Mouse (Mus musculus): ENCODE results near the gene Kif5c. TPM values are rescaled to one million over a fixed set of nuclear protein-coding genes. Genes with fewer than 3 reads are reported as not detected.

Kif5c gene
- polyA plus RNA-seq, 1 experiment from 2014 or later, result 2.7 TPM

DNA sequence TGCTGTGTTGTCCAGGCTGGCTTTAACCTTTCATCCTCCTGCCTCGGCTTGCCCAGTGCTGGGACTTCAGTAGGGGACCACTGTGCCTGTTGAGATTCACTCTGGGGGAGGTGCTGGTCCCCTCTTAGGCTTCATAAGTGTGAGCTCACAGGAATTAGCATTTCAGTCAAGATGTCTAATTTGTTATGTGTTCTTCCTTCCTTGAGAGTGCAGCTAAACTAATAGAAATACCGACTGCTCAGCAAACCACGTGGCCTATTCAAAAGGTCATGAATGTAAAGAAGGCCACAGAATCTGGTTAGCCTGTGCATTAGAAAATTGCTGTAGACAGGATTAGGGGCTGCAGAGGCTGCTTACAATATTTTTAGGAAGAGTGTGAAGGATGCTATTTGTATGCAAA is 99.4 kb downstream of the Kif5c start:
- 40% methylated on average over 3 of the region's 3 CpGs for WGBS
- H3K9ac ChIP-seq (ENCODE audit: low read depth, low read length), result no peak overlapping the region

DNA sequence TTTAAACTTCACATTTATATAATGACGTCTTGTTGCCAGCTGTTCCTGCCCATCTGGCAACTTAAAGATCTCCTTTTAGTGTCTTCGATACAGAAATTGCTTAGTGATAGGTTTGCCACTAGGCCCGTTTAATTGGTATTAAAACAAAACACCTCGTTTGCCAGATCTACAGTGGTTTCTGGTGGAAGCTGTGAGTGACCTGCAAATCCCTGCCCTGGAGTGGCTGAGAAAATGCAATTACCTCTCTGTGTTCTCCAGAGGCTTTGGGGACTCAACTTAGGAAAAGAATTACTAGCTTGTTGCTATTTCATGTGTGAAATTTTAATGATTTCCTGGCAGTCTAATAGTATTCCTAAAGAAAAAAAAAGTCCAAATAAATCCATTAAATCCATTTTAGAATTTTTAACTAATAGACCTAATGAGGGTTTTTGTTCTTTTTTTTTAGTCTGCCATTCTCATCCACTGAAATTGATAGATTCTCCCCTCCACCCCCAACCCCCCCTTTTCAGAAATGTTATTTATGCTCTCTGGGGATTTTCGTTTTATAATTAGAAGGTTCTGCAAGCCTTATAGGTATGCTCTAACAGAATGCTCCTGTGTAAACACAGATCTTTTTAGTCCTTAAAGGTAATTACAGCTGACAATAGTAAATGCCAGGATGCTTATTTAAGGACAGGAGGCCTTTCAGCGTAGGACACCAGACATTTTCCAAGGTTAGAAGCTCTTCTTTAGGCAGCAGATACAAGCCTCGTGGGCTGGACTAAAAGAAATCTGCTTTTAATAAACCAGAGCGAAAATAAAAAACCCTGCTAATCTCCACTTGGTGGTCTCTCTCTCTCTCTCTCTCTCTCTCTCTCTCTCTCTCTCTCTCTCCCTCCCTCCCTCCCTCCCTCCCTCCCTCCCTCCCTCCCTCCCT is 100.1 kb downstream of the Kif5c start:
- H3K9me3 ChIP-seq (replicated peaks; ENCODE audit: low read length), result no peaks in the 10 kb centered on the region
- no peak overlapping the region for H3K4me3 ChIP-seq (replicated peaks; ENCODE audit: low read depth, low read length)
- peaks cover 9% of the 10 kb centered on the region for H3K4me1 ChIP-seq (replicated peaks; ENCODE audit: insufficient read depth, low read length)
- no peaks in the 10 kb centered on the region for H3K27me3 ChIP-seq (ENCODE audit: insufficient read depth, low read length)
- WGBS, result 51% methylated on average over 8 of the region's 8 CpGs
- no peak overlapping the region for H3K27ac ChIP-seq
- DNase-seq (ENCODE audit: low spot score) (no peak), ATAC-seq (replicated peaks; ENCODE audit: low FRiP score, low read depth) (no peak)
- no peak for TF ChIP-seq CTCF (IDR thresholded peaks at IDR 0.05; ENCODE audit: low read depth)
- H3K9ac ChIP-seq (ENCODE audit: low read depth, low read length), result no peak overlapping the region
- no peak overlapping the region for H3K4me2 ChIP-seq (ENCODE audit: low read length)
- no peaks in the 10 kb centered on the region for H3K36me3 ChIP-seq (ENCODE audit: insufficient read depth, low read length)

More for the DNA sequence above, 99.4 kb downstream of the Kif5c start:
- no peak overlapping the region for H3K4me2 ChIP-seq (ENCODE audit: low read length)
- H3K4me3 ChIP-seq (replicated peaks; ENCODE audit: low read depth, low read length), result no peak overlapping the region
- H3K9me3 ChIP-seq (replicated peaks; ENCODE audit: low read length), result no peaks in the 10 kb centered on the region
- no peaks in the 10 kb centered on the region for H3K36me3 ChIP-seq (ENCODE audit: insufficient read depth, low read length)
- no peak overlapping the region for H3K27ac ChIP-seq
- DNase-seq (ENCODE audit: low spot score) (no peak), ATAC-seq (replicated peaks; ENCODE audit: low FRiP score, low read depth) (no peak)
- H3K4me1 ChIP-seq (replicated peaks; ENCODE audit: insufficient read depth, low read length), result peaks cover 9% of the 10 kb centered on the region
- H3K27me3 ChIP-seq (ENCODE audit: insufficient read depth, low read length), result no peaks in the 10 kb centered on the region
- TF ChIP-seq CTCF (IDR thresholded peaks at IDR 0.05; ENCODE audit: low read depth), result no peak

DNA sequence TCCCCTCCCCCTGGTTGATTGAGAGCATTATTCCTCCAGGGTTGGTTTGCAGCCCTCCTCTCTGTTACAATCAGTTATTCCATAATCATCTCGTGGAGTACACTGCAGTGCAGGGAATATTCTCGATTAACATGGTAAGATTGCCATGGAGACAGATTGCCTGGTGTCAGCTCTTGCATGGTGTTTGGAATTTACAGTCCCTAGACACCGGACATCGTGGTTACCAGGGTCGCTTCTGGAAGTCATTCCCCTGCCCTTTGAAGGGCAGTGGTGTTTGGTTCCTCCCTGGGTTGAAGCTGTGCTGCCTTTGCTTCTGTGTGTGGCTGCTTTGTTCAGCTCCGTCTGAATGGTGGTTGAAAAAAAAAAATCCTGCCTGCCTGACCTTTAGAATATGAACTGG is 100.8 kb downstream of the Kif5c start:
- H3K9me3 ChIP-seq (replicated peaks; ENCODE audit: low read length), result no peaks in the 10 kb centered on the region
- DNase-seq (ENCODE audit: low spot score) (no peak), ATAC-seq (replicated peaks; ENCODE audit: low FRiP score, low read depth) (no peak)
- peaks cover 9% of the 10 kb centered on the region for H3K4me1 ChIP-seq (replicated peaks; ENCODE audit: insufficient read depth, low read length)
- 0 out of 2 replicates have a peak overlapping the region, but pooled peaks have one; percentile 23 for H3K9ac ChIP-seq (ENCODE audit: low read depth, low read length)
- H3K4me2 ChIP-seq (ENCODE audit: low read length), result peak overlapping the region; percentile 23
- H3K27ac ChIP-seq, result peak overlapping the region; percentile 25; the same call in 1 of the 2 replicates
- no peak overlapping the region for H3K4me3 ChIP-seq (replicated peaks; ENCODE audit: low read depth, low read length)
- H3K36me3 ChIP-seq (ENCODE audit: insufficient read depth, low read length), result no peaks in the 10 kb centered on the region
- no peaks in the 10 kb centered on the region for H3K27me3 ChIP-seq (ENCODE audit: insufficient read depth, low read length)
- no peak for TF ChIP-seq CTCF (IDR thresholded peaks at IDR 0.05; ENCODE audit: low read depth)
- 6% methylated on average over 6 of the region's 6 CpGs for WGBS

DNA sequence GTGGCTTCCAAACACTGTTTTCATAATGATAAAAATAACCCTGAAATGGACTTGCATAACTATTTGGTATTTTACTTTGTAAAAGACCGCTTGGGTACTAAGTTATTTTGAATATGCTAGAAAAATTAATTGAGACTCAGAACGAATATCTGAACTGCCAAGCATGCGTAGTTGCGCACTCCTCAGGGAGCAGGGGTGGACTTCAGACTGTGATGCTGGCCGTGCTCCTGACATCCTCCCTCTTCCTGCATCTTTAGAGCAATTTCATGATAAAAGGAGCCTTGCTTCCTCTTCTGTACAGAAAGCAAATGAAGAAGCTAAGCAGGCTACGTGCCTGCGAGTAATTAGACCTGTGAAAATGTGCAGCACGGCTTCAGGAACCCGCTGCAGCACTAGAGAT is 101.2 kb downstream of the Kif5c start:
- TF ChIP-seq CTCF (IDR thresholded peaks at IDR 0.05; ENCODE audit: low read depth), result no peak
- H3K27ac ChIP-seq, result peak overlapping the region; percentile 25; the same call in 1 of the 2 replicates
- DNase-seq (ENCODE audit: low spot score) (no peak), ATAC-seq (replicated peaks; ENCODE audit: low FRiP score, low read depth) (no peak)
- no peaks in the 10 kb centered on the region for H3K9me3 ChIP-seq (replicated peaks; ENCODE audit: low read length)
- H3K36me3 ChIP-seq (ENCODE audit: insufficient read depth, low read length), result no peaks in the 10 kb centered on the region
- no peak overlapping the region for H3K4me3 ChIP-seq (replicated peaks; ENCODE audit: low read depth, low read length)
- H3K4me1 ChIP-seq (replicated peaks; ENCODE audit: insufficient read depth, low read length), result peaks cover 9% of the 10 kb centered on the region
- WGBS, result 30% methylated on average over 9 of the region's 9 CpGs
- H3K4me2 ChIP-seq (ENCODE audit: low read length), result peak overlapping the region; percentile 23
- 0 out of 2 replicates have a peak overlapping the region, but pooled peaks have one; percentile 23 for H3K9ac ChIP-seq (ENCODE audit: low read depth, low read length)
- no peaks in the 10 kb centered on the region for H3K27me3 ChIP-seq (ENCODE audit: insufficient read depth, low read length)

DNA sequence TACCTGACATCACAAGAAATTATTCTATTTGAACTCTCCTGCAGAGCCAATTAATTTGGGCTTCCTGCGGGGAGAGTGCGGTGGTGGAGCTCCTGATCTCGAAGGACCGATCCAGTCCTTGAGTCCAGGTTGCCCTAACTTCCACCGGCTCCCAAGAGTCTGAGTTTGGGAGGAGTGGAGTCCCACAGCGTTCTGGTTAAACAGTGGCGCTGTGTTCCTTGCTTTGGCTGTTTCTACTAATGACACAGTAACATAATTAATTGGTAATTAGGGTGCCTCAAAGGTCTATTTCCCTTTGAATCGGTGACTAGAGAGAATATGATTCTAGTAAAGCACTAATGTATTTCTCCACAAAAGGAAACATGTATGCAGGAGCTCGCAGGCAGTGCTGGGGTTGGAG is 103.2 kb downstream of the Kif5c start:
- Histone ChIP-seq H3K4me1 (replicated peaks; ENCODE audit: insufficient read depth, low read length) (peaks cover 9% of the 10 kb centered on the region), H3K27me3 (ENCODE audit: insufficient read depth, low read length) (no peaks in the 10 kb centered on the region), H3K27ac (peak overlapping the region; percentile 38; the same call in 1 of the 2 replicates), H3K9ac (ENCODE audit: low read depth, low read length) (no peak overlapping the region), H3K4me3 (replicated peaks; ENCODE audit: low read depth, low read length) (no peak overlapping the region), H3K9me3 (replicated peaks; ENCODE audit: low read length) (no peaks in the 10 kb centered on the region), H3K4me2 (ENCODE audit: low read length) (no peak overlapping the region), H3K36me3 (ENCODE audit: insufficient read depth, low read length) (no peaks in the 10 kb centered on the region)
- ATAC-seq (replicated peaks; ENCODE audit: low FRiP score, low read depth) (no peak), DNase-seq (ENCODE audit: low spot score) (no peak)
- no peak for TF ChIP-seq CTCF (IDR thresholded peaks at IDR 0.05; ENCODE audit: low read depth)
- 54% methylated on average over 9 of the region's 9 CpGs for WGBS

DNA sequence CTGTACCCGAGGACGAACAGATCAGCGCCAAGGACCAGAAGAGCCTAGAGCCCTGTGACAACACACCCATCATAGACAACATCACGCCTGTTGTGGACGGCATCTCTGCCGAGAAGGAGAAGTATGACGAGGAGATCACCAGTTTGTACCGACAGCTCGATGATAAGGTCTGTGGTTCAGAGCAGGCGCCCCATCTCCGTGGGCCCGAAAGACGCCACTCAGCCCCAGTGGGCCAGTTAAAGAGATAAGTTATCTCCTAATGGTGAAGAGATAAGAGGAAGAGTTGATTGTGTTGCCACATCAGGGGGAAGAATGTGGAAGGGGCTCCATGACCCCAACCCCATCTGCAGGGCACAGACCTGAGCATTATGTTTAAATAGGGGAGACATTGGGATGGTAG is 103.9 kb downstream of the Kif5c start:
- Histone ChIP-seq H3K36me3 (ENCODE audit: insufficient read depth, low read length) (no peaks in the 10 kb centered on the region), H3K4me1 (replicated peaks; ENCODE audit: insufficient read depth, low read length) (peaks cover 9% of the 10 kb centered on the region), H3K9ac (ENCODE audit: low read depth, low read length) (no peak overlapping the region), H3K4me2 (ENCODE audit: low read length) (no peak overlapping the region), H3K27me3 (ENCODE audit: insufficient read depth, low read length) (no peaks in the 10 kb centered on the region), H3K9me3 (replicated peaks; ENCODE audit: low read length) (no peaks in the 10 kb centered on the region), H3K4me3 (replicated peaks; ENCODE audit: low read depth, low read length) (no peak overlapping the region), H3K27ac (peak overlapping the region; percentile 38)
- no peak for DNase-seq (ENCODE audit: low spot score)
- WGBS, result 81% methylated on average over 13 of the region's 13 CpGs
- ATAC-seq (replicated peaks; ENCODE audit: low FRiP score, low read depth), result no peak
- no peak for TF ChIP-seq CTCF (IDR thresholded peaks at IDR 0.05; ENCODE audit: low read depth)

All from kidney, postnatal 0 days (tissue).